Mouse (Mus musculus) MEL (cell line): ENCODE data around the gene Tnfrsf23.
"Not testable (repeated sequence)": the region's sequence is repeated elsewhere in the genome, so short reads cannot be mapped to it uniquely, and the experiment has no call there.

Experiments used
- CTCF ChIP-seq, 3 experiments: IDR thresholded peaks in 2 of 3; conservative IDR thresholded peaks in 1 of 3; 2 replicates each; pipeline ENCODE4 v1.5.1; 2011 to 2012; ENCODE audit warnings: low read length in 3 of 3, low read depth in 2 of 3, mild to moderate bottlenecking in 2 of 3, improper control_type of control experiment in 1 of 3, inconsistent platforms in 1 of 3, mixed read lengths in 1 of 3, moderate library complexity in 1 of 3; ENCODE audit not compliant: control insufficient read depth in 1 of 3, insufficient read depth in 1 of 3, poor library complexity in 1 of 3, severe bottlenecking in 1 of 3
- USF1 ChIP-seq: IDR thresholded peaks from 2 replicates; pipeline ENCODE4 v1.6.1; 2014; ENCODE audit warnings: low read depth, mild to moderate bottlenecking, inconsistent platforms, low read length, improper control_type of control experiment, moderate library complexity
- USF2 ChIP-seq, 2 experiments: IDR thresholded peaks; 2 replicates each; pipeline ENCODE4 v1.6.1; 2011 to 2012; ENCODE audit warnings: improper control_type of control experiment in 2 of 2, low read length in 2 of 2, borderline replicate concordance in 1 of 2, inconsistent platforms in 1 of 2, low read depth in 1 of 2, mild to moderate bottlenecking in 1 of 2; ENCODE audit not compliant: insufficient read depth in 1 of 2

DNA sequence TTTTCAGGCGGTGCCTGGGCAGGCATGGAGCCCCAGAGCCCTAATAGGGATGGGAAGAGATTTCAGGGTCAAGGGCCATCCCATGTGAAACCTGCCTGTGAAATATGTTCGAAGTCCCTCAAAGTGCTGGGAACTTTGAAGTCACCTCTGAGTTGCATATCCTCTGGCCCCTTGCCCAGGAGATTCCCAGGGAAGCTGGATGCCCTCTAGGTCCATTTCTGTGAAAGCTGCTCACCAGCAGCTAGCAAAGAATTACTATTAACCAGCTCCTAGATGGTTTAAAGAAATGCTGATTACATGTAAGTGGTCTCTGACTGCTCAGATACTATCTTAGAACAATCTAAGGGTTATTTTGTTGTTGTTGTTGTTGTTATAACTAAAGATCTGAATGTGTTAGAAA, 1.1 kb downstream of the Tnfrsf23 start:
- TF ChIP-seq CTCF (IDR thresholded peaks at IDR 0.05 in 2 of 3, conservative IDR thresholded peaks at IDR 0.05 in 1 of 3; ENCODE audit: control insufficient read depth in 1 of 3, insufficient read depth in 1 of 3, low read depth in 2 of 3, low read length in 3 of 3, poor library complexity in 1 of 3, severe bottlenecking in 1 of 3); USF1; USF2 (IDR thresholded peaks at IDR 0.05; ENCODE audit: borderline replicate concordance in 1 of 2, insufficient read depth in 1 of 2, low read depth in 1 of 2, low read length in 2 of 2): not testable (repeated sequence)
